Mouse (Mus musculus): ENCODE measurements around the gene Zc3h10.
A peak's percentile ranks its signal among the peaks of the same experiment; 100 is the strongest.

The Zc3h10 gene

DNA sequence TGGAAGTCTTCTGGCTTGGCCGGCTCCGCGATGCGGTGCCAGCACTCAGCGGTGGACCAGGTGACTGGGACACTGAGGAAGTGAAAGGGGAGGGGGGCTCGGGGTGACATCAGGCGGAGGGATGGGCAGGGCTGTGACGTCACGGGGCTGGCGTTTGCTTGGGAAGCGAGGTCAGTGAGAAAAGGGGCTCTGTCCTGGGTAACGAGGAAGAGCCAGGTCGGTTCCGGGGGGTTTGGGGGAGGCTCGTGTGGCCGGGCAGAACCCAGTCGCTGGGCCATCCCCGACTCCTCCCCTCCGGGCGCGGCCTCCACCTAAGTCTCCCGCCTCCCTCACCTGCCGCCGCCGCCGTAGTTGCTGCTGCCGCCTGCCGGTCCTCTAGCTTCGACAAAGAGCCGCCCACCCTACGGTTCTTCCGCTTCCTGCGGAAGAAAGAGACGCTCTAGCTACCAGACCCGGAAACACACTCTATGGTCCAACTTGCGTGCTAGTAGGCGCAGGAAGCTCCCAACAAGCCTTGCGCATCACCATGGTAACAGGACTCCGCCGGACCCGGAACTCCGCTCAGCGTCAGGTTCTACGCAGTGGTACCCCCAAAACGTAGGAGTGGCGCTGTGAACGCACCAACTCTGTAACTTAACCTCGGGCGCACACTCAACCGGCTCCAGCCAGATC lies at the start of gene Zc3h10:
Gene Zc3h10 (minus strand): TSS at position 414 of the 672 bp plus-strand sequence.
- DNase-seq (ENCODE audit: low spot score in 2 of 2), result peak; percentile 97

DNA sequence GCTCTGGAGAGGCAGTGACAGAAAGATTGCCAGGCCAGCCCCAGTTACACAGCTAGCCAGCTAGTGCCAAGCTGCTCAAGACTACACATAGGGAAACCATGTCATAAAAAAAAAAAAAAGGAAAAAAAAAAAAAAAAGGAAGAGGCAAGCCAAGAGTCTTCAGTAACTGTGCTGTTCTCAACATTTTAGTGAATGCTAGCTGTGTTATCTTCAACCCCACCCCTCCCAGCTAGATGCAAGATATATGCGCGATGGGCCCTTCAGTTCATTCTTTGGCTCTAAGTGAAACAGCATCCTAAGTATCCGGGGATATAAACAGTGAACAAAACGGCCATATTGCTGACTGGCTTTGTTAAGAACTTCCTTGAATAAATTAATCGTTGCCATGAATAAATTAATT lies 45.2 kb upstream of the Zc3h10 start:
- DNase-seq (ENCODE audit: low spot score in 2 of 2), result no peak

DNA sequence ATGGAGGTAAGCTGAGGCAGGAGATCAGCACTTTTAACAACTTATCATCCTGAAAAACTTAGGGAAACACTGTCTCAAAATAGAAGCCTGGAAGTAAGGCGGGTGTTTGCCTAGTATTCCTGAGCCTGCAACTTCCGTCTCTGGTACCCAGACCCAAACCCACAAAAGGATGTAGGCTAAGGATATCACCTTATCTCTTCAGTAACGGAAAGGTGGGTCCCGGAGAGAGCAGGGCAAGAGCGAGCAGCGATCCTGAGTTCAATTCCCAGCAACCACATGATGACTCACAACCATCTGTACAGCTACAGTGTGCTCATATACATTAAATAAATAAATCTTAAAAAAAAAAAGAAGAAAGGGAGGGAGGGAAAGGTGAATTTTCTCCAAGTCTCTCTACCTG lies 43.9 kb upstream of the Zc3h10 start:
- DNase-seq (ENCODE audit: low spot score in 2 of 2), result no peak

GRCm38 (mm10) chr10:128590193-128590690 lies 42.7 kb upstream of the Zc3h10 start:
- peak; percentile 29 to 35 for DNase-seq (ENCODE audit: low spot score in 2 of 2)

- peak; percentile 10 to 23 for DNase-seq (ENCODE audit: low spot score in 2 of 2)
Observed at GRCm38 (mm10) chr10:128589464-128590192, 42.1 kb upstream of the Zc3h10 start, which contains the start of gene Erbb3. TSS of gene Erbb3 (minus strand) at chr10:128589652.

DNA sequence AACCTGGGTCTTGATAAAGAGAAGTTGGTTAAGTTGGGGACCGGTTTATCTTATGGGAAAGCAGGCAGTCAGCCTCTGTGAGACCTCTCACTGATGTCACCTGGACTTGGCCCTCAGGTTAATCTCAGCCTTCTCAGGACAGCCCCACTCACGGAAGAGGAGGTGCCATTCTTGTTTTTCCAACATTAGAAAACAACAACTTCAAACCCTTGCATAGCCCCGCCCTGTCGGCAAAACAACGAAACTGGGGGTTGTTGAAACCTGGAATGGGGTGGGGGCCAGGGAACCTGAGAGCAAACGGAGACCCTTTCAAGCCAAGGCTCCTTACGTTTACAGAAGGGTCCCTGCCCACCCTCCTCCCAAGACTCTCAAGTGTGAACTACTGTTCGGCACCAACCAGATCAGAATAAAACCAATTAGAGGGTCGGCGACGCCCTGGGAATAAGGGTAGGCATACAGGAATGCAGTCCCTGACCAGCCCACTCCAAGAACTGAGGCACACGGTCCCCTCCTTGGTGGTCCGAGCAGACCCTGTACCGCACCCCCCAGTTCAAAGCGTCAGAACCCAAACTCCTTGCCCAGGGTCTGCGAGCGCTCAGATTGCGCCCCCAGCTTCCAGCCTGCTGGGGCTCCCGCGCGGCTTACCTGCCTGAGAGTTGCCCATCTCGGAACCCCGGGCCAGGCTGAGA lies 41.3 kb upstream of the Zc3h10 start:
- no peak for DNase-seq (ENCODE audit: low spot score in 2 of 2)

- no peak for DNase-seq (ENCODE audit: low spot score in 2 of 2)
Observed at GRCm38 (mm10) chr10:128588136-128588535, 40.6 kb upstream of the Zc3h10 start.

GRCm38 (mm10) chr10:128587697-128588096 lies 40.1 kb upstream of the Zc3h10 start:
- DNase-seq (ENCODE audit: low spot score in 2 of 2), result no peak

DNA sequence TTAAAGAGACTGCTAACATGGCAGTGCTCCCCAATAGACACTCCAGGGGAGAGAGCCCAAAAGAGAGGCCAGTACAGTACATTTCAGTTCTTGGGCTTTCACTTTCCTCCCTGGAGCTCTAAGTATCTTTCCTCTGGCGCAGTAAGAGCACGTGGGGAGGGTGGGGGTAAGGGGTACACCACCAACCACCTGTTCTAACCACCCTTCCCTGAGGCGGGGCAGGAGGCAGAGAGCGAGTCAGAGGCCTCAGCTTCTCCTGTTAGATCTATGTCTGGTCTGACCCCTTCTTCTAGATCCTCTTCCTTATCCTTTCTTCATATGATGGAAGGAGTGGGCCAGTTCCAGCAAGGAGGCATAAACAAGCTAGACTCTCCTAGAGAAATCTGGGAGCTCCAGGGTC lies 39.5 kb upstream of the Zc3h10 start:
- no peak for DNase-seq (ENCODE audit: low spot score in 2 of 2)

DNA sequence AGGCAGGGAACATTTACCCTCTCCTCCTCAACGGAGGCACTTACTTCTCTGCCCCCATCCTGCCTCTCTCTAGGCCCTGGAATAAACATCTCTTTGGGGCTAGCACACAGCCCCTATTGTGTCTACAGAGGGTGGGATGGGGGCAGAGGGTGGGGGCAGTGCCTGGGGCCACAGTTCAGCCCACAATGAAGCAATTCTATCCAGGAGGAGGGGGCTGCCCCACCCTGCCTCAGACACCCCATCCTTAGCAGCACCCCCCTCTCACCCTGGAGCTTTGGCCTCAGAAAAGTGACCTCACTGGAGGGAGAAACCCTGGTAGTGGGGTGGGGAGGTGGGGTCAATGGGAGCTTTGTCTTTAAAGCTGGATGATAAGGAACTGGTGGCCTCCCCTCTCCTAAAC lies 39.0 kb upstream of the Zc3h10 start:
- DNase-seq (ENCODE audit: low spot score in 2 of 2), result no peak

- no peak for DNase-seq (ENCODE audit: low spot score in 2 of 2)
Observed at GRCm38 (mm10) chr10:128584386-128584785, 36.8 kb upstream of the Zc3h10 start.

DNA sequence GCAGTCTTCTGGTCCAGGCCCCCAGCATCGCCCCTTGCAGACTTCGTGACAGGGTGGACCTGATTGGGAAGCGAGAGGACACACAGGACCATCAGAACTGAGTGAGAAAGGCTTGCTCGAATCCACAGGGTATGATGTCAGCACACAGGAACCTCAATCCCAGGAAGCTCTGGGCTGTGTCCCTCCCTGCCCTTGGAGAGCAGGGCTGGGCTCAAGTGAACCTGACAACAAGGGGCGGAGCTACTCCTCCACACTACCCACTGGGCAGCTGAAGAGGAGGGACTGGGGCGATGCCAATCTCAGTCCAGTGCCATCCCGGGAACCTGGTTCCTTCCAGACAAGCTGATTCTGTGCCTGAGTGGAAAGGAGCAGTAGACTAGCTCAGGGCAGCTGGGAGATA lies 36.1 kb upstream of the Zc3h10 start:
- DNase-seq (ENCODE audit: low spot score in 2 of 2), result no peak

- DNase-seq (ENCODE audit: low spot score in 2 of 2), result no peak
Observed at GRCm38 (mm10) chr10:128579731-128580130, 32.2 kb upstream of the Zc3h10 start.

GRCm38 (mm10) chr10:128579298-128579697 lies 31.7 kb upstream of the Zc3h10 start:
- no peak for DNase-seq (ENCODE audit: low spot score in 2 of 2)

DNA sequence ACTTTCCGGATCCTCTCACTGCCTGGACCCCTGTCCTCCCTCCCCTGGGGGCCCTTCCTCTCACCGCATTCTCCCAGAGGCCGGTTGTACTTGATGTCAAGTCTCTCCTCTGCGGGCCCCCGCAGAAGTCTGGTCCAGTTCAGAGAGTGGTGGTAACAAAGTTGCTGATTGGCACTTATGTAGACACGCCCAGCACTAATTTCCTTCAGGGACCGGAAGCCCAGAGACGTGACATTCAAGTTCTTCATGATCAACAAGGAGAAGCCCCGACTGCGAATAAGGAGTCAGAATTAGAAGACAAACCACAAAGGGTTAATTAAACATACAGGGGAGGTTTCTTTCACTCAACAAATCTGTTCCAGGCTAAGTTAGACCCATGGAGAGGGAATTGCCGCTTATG lies 30.8 kb upstream of the Zc3h10 start:
- peak in 1 of 2 experiments; percentile 15 for DNase-seq (ENCODE audit: low spot score in 2 of 2)

DNA sequence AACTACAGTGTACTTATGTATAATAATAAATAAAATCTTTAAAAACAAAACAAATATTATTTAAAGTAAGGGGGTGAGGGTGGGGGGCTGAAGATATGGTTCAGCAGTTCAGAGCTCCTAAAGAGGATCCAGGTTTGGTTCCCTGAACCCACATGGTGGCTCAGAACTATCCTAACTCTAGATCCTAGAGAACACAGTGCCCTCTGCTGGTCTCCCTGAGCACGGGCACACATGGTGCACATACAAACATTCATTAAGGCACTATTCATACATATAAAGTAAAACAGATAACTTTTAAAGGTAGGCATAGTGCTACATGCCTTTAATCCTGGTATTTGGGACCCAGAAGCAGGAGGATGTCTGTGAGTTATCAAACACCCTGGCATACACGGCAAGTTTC lies 27.5 kb upstream of the Zc3h10 start:
- no peak for DNase-seq (ENCODE audit: low spot score in 2 of 2)

- peak; percentile 95 to 97 for DNase-seq (ENCODE audit: low spot score in 2 of 2)
Observed at GRCm38 (mm10) chr10:128565788-128566531, 18.4 kb upstream of the Zc3h10 start, which contains the start of gene Pa2g4. TSS of gene Pa2g4 (minus strand) at chr10:128565987.

DNA sequence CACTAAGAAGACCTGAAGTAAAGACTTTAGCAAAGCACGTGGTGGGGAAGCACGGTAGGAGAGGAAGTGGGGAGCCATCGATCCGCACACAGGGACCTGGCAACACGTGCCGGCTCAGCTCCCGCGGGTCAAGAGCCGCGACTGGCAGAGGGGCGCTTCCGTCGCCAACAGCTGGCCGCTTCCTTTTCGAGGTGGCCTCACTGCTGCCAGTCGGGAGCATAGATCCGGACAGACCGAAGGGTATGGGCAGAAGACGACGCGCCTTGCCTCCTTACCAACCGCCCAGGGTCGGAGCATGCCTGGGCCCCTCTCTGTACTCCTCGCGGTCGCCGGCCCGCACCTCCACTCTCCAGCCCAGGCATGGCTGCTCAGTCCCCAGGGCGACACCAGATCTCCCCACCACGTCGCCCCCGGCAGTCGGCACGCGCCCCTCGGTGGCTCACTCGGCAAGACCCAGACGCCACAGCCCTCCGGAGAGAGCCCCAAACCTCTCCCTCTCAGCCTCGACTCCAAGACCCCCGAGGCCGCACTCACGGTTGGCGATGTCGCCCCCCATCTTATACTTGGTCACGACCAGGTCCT lies 17.7 kb upstream of the Zc3h10 start:
- DNase-seq (ENCODE audit: low spot score in 2 of 2), result peak; percentile 51 to 52

DNA sequence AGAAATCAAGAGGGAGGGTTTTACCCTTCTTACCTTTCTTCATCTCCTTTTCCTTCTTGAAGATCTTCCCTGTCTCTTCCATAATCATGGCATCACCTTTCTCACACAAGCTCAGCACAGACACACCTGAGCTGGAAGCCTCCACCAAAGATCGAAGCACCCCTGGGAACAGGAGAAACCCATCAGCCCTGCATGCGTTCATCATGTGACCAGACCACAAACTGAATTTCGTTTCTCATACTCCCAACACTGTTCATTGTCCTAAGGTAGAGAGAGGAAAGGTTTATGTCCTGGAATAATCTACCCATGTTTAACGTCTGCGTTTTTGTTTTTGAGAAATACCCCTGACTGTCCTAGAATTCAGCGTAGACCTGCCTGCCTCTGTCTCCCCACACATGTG lies 16.0 kb upstream of the Zc3h10 start:
- DNase-seq (ENCODE audit: low spot score in 2 of 2), result no peak

GRCm38 (mm10) chr10:128556963-128557362 lies 9.4 kb upstream of the Zc3h10 start:
- DNase-seq (ENCODE audit: low spot score in 2 of 2), result no peak

DNA sequence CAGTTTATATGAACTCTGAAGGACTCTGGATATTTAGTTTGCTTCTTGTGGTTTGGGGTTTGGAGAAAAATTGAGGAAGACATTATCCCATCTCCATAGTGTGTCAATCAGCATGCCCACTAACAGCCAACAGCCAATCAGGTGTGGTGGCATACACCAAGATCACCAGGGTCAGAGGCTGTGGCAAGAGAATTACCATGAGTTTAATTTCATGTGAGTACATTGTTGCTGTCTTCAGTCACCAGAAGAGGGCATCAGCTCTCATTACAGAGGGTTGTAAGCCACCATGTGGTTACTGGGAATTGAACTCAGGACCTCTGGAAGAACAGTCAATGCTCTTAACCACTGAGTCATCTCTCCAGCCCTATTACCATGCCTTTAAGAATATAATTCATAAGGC lies 8.7 kb upstream of the Zc3h10 start:
- DNase-seq (ENCODE audit: low spot score in 2 of 2), result no peak

Measured in spleen, postnatal 36 days (tissue).